Mouse (Mus musculus) c-Kit-positive CD71-positive TER-119-negative erythroid progenitor cells, embryonic 14.5 days (primary cell): ENCODE measurements around the gene Ranbp9.
A peak's percentile ranks its signal among the peaks of the same experiment; 100 is the strongest.

Experiments
- DNase-seq: peaks from one replicate; pipeline ENCODE4 v3.0.0-alpha.2; 2013; ENCODE audit warnings: low read depth

Gene Ranbp9

DNA sequence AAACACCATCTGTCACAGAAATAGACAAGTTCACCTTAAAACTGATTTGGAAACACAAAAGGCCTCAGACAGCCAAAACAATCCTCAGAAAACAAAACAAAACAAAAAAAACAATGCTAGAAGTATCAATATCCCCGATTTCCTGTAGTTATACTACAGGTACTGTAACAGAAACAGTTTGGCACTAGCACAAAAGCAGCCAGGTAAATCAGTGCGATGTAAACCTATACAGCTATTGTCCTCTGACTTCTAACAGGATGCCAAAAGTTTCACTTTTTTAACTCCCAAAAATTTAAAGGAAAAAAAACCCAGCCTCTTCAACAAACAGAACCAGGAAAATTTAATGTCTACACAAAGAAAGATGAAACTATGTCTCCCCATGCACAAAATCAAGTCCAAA lies 28.9 kb downstream of the Ranbp9 start:
- DNase-seq: no peak

DNA sequence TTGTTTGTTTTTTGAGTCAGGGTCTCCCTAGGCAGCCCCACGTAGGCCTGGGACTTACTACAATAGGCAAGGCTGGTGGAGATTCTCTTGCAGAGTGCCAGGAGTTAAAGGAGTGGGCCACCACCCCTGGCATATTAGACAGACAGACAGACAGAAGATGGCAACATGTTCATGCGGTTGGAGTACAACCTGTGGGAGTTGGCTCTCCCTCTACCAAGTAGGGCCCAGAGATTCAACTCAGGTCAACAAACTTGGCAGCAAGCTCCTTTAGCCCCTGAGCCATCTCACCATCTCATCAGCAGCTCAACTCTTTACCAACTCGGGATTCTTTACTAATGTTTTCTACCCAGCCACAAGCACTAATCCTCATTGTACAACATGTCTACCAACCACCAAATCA lies 30.4 kb downstream of the Ranbp9 start:
- DNase-seq: no peak

DNA sequence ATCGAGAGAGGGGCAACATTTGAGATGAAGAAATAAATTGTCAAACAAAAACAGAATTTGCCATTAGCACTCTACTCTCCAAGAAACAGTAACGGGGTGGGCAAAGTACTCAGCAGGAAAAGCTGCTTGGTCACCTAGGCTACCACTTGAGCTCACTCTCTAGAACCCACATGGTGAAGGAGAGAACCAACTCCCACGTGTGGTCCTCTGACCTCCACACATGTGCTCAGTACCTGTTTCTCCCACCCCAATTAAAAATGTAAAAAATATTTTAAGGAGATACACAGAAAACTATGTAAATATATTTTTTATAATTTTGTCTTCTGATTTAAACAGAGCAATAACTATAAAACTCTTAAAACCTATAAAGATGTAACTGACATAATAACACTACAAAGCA lies 33.4 kb downstream of the Ranbp9 start:
- DNase-seq: no peak

DNA sequence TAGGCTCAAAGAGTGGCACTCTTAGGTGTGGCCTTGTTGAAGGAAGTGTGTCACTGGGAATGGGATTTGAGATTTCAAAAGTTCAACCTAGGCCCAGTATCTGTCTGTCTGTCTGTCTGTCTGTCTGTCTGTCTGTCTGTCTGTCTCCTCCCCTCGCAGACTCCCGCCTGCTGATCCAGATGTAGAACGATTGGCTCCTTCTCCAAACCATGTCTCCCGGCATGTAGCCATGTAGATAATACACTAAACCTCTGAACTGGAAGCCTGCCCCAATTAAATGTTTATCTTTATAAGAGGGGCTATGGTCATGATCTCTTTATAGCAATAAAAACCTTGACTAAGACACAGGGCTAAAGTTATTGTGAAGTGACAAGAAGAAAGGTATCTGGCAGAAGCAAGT lies 35.3 kb downstream of the Ranbp9 start:
- DNase-seq: no peak

DNA sequence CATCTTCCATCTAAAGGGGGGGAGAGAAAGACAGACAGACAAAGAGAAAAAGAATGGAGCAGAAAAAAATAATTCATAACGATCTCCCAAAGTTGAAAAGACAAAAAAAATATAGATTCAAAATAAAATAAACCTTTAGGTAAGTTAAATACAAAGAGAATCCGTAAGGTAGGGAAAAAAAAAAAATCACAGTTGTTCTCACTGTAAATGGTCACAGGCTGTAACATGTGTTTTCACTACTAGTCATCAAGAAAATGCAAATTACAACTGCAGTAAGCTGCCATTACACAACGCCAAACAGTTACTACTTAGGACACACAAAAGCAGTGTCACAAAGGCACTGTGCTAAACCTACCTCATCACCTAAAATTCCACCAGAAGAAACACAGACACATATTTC lies 36.4 kb downstream of the Ranbp9 start:
- no peak for DNase-seq

DNA sequence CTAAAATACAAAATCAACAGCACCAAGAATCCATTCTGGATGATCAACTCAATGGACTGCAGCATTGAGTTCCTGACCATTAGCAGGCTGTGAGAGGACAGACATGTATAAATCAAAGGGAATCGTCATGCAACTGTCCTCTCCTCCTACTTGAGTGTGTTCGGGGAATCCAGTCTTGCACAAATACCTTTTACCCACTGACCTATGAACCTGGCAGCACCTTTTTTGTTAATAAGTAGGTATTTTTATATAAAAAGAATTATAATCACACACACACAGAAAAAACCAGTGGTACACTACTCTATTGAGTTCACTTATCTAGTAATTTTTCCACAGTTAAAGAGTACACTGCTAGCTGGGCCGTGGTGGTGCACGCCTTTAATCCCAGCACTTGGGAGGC lies 37.4 kb downstream of the Ranbp9 start:
- DNase-seq: no peak

DNA sequence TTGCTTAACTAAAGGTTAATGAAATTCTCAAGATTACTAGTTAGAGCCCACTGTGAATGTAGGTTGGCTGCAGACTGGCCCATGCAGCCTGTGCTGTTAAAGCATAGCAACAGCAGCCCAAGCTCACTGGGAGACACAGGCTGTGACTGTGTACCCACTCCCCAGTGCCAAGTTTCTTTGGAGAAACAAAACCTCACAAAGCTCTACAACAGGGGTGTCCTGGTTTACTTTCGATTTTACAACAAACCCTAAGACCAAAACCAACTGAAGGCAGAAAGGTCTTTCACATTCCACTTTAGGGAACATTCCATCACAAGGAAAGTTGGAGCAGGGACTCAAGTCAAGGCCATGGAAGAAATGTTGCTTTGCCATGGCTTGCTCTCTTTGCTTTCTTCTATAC lies 38.5 kb downstream of the Ranbp9 start:
- DNase-seq: no peak

DNA sequence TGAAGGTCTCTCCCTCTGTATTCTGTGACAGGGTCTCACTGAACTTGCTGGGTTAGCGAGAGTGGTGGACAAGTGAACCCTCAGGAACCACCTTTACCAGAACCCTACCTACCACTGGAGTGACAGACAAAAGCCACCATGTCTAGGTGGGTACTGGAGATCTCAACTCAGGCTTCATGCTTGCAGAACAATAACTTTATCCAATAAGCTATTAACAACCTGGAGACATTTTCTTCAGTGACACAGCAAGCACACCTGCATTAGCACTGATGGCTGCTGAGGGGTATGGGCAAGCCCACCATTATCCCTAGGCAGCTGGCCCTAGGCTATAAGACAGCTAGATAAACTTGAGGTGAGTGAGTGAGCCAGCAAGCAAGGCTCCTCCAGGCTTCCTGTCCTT lies 40.7 kb downstream of the Ranbp9 start:
- DNase-seq: no peak

DNA sequence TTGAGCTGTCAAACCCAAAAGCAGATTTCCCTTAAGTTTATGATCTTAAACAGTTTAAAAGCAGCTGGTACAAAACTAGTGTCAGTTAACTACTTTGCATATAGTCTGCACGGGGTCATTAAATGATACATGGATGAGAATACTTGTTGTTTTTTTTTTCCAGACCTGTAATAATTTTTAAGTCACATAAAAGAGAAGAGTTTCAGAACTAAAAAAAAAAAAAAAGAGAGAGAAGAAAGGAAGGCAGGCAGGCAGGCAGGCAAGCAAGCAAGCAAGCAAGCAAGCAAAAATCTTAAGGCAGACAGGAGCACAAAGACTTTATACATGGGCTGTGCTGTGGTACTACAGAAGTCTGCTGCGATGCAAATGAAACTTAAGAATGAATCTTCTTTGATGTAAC lies 47.7 kb downstream of the Ranbp9 start:
- DNase-seq: no peak

DNA sequence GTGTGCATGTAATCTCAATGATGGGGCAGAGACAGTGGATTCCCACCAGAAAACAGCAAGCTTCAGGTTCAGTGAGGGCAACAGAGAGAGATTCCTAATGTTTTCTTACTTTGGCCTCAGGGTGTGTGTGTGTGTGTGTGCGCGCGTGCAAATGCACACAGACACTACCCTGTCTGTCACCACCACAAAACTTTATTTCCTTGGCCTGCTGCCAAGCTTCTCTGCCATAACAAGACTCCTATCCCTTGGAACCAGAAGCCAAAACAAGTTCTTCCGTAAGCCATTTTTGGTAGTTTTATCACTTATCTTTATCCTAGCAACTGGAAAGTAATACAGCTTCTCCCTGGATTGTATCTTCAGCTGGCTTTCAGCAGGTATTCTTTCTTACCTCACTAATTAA lies 52.6 kb downstream of the Ranbp9 start:
- no peak for DNase-seq

DNA sequence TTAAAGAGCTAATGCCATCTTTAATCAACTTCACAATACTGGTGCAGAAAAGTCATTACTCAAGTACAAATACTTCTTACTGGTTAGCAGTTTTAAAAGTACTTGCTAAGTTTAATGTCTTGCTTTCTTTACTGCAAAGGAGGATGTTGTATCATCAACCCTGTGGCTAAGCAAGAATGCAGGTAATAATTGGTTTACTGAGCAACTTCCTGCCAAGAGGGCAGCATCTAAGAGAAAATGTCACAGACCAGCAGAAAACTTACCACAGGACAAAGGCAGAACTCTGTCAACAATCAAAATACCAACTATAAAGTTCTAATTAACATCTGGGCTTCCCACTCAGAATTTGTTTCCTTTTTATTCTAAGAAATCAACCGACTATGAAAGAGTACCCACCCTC lies 65.8 kb downstream of the Ranbp9 start:
- no peak for DNase-seq

DNA sequence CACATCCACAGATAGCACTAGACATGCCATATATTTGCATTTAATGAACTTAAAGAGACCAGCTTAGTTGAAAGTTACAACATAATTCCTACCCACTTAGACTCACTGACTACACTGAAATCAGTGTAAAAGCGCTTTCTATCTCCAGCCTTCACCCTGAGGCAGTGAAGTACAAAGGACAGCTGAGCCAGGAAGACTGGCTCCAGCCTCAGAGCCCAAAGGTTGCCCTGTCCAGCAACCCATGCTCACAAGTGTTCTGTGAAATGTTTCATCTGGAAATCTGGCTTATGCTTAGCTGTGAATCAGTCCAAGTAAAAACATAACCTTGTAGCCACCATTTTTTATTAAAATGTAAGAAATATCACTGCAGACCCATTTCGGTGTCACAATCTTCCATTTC lies 67.5 kb downstream of the Ranbp9 start:
- no peak for DNase-seq

DNA sequence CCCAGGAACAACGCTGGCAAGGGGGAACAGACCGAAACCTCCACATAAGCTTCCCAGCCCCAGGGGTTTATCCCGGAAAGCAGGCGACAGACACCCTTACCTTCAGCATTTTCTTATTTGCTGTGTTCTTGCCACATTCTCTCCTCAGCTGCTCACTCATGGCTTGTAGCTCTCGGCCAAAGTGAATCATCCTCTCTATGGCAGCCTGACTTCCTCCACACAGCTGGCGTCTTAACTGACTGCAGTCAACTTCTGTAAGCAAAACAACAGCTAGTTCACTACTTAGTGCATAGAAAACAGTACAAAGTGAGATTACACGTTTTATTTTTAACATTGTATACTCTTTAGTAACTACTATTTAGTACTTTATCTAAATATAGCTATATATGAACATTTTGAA lies 68.8 kb downstream of the Ranbp9 start:
- DNase-seq: no peak

DNA sequence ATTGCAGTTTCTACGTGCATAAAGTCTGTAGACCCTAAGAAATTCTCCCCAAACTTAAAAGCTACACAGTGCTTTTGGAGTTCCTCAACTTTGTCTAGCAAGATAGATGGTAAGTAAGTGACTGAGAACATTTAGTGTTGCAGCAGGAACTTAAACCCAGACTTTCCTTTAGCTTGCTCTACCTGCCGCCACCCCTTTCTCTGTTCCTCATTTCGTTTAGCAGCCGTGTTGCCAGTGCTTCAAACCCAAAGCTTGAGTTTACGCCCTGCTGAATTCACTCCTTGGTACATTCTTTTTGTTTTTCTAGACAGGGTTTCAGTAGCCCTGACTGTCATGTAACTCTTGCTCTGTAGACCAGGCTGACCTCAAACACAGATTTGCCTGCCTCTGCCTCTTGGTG lies 81.5 kb downstream of the Ranbp9 start:
- no peak for DNase-seq

DNA sequence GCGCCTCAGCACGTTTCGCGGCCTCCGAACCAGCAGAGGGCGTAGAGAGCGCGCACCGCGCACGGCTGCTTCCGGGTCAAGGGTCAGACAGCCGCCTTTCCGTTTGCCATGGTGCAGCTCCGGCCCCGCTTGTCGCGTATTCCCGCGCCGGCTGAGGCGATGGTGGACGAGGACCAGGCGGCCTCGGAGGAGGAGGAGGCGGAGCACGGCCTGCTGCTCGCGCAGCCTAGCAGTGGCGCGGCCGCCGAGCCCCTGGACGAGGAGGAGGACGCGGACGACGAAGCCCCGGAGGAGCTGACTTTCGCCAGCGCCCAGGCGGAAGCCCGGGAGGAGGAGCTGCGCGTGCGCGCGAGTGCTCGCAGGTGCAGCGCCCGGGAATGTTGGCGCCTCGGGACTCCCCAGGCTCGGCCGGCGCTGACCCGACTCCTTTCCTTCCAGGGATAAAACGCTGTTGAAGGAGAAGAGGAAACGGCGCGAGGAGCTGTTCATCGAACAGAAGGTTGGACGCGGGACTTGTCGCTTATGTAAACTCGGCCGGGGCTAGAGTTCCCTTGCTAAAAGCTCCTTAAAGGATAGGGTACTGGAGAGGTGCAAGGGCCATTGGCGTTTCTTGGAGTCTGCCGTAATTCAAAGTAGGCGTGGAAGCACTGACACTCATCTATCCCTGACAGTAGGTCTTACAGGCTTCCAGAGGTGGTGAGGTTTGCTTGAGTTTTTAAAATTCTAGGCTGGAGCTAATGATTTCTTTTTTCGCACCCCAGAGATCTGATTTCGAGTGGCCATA lies 82.6 kb downstream of the Ranbp9 start, which contains the start of gene Nol7:
Gene Nol7, plus strand, starts transcription at position 94 of the 784 bp plus-strand sequence.
- peak; percentile 86 for DNase-seq

DNA sequence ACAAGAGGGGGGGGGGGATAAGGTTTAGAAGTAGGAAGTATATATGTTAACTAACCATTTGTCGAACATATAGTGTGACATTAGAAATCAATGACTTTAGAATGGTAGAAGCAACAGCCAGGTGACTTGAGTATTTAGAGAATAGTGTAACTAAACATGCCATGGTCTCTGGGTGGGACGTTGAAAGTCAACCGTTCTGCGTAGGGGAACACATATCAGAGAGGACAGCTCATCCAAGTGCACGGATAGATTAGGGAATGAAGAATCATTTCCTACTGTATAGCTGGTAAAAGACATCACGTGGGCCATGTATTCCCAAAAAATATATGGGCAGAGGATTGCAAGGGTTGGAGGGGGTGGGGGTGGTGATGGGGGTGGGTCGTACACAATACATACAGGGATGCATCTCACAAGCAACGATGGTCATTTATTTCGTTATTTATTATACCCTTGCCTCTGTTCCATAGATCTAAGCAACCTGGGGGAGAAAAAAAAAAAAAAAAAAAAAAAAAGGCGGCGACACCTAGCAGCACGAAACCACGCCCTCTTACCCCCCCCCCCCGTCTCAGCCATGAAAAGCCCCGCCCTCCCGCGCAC lies 83.3 kb downstream of the Ranbp9 start:
- DNase-seq: no peak

DNA sequence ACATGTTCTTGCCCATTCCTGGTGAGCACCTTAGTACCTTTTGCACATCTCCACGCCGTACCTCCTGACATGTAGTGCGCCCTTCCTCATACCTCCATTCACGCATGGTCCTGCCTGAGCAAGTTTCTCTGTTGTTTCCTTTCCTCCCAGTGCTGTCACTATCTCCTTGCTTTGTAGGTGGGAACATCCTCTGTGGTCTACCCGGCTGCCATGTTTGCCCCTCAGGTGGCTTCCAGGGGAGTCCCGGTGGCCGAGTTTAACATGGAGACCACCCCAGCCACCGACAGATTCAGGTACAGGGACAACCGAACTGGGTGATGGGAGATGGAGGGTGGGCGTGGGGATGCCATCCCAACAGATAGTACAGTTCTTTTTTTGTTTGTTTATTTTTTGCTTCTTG lies 95.8 kb downstream of the Ranbp9 start:
- DNase-seq: no peak

DNA sequence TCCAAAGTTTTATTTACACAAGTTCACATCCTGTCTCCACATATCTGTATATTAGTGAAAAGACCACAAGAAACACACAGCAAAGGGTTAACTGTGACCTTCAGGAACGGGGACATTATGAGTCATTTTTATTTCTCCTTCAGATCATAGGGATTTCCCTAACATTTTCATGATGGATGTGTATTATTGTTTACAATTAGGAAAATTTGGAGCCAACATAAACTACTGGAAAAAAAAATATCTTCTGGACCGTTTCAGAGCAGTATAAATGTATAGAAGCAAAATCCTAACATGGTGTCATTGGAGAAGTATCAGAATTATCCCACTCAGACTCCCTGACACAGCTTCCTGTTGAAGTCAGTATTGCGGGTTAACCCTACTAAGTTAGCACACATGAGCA lies 101.1 kb downstream of the Ranbp9 start:
- no peak for DNase-seq

DNA sequence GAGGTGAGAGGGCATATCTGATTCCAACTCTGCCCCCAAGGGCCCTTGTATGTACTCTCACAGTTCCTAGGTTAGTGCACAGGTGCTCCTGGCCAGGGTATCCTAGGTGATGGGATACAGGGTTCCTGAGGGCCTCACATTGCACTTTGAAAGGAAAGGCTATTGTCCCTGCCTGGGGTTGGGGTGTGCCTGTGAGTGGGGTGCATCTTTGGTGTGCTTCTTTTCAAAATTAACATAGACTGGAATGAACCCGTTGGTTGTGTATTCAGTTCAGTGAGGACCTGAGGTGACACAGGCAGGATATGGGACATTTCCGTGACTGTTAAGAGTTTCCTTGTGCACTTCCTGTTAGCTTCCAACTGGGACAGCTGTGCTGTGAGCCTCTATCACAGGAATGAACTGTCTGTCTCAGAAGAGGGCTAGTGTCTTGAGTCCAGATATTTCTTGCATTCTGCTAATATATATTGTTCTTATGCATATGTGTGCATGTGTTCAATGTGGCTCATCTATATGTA lies 106.1 kb downstream of the Ranbp9 start:
- DNase-seq: no peak

DNA sequence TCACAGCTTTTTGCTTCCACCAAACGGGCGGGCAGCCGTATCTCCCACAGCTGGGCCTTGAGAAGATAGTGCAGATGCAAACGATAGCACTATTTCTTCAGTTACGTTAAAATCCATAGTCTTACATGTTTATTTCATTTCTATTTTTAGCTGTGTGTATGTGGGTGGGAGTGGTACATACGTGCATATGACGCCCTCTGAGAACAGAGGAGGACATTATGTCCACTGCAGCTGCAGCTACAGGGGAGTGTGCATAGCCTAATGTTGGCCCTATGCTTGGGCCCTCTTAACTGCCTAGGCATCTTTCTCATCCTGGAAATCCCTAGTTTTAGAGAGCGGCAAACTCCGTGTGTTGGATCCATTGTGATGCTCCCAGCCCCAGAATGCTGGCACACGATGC lies 106.9 kb downstream of the Ranbp9 start:
- no peak for DNase-seq

DNA sequence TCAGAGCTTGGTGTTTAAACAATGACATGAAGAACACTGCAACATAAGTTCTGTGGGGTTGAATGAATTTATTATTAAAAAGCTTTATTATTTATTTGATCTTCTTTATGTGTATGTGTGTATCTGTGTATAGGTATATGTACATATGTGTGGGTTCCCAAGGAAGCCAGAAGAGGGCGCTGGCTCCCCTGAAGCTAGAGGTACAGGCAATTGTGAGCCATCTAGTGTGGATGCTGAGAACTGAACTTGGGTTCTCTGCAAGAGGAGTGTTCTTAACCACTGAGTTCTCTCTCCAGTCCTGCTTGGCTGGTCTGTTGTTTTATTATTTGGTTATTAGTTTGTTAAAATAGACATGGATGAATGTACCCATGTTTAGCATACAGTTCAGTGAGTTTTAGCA lies 108.2 kb downstream of the Ranbp9 start:
- no peak for DNase-seq

DNA sequence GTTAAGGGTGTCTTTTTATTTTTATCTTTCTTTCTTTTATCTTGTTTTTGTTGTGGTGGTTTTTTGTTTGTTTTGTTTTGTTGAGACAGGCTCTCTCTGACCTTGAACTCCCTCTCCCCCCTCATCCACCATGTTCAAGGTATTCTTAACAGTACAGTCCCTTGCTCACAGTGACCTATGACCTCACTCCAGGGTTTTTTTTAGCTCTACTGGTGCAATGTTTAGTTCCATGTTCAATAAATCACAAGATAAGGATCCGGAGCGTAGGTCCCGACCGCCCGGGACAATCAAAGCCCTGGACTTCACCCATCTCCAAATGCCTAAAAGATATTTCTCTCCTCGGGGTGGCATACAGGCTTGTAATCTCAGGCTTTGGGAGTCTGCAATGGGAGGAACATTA lies 111.0 kb downstream of the Ranbp9 start:
- DNase-seq: no peak

DNA sequence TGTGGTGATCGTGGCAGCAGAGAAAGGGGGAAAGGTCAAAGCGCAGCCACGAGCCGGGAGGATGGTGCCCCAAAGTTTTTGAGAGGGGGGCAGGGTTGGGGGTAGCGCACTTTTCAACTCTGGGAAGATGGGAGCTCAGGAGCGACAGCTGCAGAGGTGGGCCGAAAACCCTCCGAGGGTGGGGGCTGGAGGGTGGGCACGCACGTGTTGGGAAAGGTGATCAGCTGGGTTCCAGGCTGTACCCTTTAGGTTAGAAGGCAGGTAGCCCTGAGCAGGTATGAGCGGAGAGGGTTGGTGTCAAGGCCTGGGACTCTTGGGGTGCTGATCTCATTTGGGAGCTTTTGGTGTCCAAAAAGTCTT lies 115.3 kb downstream of the Ranbp9 start:
- DNase-seq: no peak
